Mouse (Mus musculus) T-helper 2 cell (primary cell): Measurements from ENCODE around the gene Gm16181.

Experiments used
- in situ Hi-C: fragments of 300-600 bp; cut with MboI, MseI; formaldehyde crosslinking; loops from one replicate; pipeline ENCODE4 v1.15.1; 2025; ENCODE audit warnings: high pct_unique_total_duplicates

The Gm16181 gene

DNA sequence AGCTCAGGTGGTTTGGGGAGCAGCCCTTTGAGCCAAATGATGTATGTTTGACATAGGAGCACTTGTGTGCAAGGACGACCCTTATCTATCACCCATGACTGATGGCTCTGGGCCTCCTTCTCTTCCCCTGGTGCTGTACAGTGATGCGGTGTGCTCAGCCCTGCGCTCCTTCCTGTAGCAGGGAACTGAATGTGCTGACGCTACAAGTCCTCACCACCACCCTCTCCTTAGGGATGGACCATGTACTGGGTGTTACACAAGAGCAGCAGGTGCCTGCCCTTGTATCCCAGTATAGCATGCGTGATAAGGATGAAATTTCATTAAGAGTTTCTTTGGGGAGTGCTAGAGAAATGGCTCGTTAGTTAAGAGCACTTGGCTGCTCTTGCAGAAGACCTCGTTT lies 26.5 kb downstream of the Gm16181 start:
- in situ Hi-C loops: no loop called here

- in situ Hi-C loops: no loop called here
These were observed 28.4 kb downstream of the Gm16181 start for GRCm38 (mm10) chr17:35248986-35249385.

GRCm38 (mm10) chr17:35249451-35250197 lies 29.0 kb downstream of the Gm16181 start:
- in situ Hi-C loops: no loop called here

DNA sequence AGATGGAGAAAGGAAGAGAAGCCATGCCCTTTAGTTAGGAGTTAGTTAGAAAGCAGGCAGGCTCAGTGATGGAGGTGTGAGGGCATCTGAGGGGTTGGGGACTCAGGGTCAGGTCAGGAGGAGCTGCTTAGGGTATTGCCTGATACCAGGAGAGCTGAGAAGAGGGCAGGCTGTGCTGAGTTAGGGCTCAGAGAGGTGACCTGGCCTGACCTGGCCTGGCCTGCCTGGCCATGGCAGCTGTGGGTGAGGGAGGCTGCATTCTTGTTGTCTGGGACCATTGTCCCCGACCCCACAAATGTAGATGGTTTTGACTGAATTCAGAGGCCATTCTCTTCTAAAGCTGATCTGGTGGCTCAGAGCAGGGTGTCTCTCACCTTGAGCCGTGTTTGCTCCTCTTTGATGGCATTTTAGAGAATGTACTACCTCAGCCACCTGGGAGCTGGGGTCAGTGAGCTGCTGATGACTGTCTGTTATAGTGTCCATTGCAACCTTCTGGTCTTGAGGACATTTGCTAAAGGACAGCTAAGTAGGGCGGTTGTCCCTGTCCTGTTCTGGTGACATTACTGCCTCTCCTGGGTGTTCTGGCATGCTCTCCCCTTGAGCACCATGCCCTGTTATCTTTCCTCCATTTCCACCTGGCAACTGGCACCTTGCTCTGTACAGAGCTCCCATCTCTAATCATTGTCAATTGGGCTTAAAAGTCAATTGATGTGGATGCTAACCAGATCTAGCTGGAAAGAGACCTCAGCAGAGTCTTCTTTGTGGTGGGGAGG lies 29.9 kb downstream of the Gm16181 start:
- in situ Hi-C loops: no loop called here

DNA sequence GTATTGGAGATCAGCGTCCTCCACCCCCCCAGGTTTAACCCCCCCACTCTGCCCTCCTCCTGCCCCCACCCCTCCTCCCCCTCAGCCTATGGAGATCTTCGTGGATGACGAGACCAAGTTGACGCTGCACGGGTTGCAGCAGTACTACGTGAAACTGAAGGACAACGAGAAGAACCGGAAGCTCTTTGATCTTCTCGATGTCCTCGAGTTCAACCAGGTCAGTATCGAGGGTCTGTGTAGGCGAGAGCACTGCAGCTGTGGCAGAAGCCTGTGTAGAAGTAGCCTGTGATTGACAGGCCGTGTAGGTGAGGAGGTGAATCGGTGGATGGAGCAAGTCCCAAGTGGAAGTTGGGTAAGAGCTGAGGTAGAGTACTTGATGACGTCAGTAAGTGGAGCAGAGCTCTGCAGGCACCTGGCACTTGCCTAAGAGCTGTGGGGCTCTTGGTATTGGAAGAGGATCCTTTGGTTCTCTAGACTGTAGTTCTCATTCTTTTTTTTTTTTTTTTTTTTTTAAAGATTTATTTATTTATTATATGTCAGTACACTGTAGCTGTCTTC lies 30.6 kb downstream of the Gm16181 start:
- in situ Hi-C loops: no loop called here

GRCm38 (mm10) chr17:35251981-35252380 lies 31.3 kb downstream of the Gm16181 start:
- in situ Hi-C loops: no loop called here

DNA sequence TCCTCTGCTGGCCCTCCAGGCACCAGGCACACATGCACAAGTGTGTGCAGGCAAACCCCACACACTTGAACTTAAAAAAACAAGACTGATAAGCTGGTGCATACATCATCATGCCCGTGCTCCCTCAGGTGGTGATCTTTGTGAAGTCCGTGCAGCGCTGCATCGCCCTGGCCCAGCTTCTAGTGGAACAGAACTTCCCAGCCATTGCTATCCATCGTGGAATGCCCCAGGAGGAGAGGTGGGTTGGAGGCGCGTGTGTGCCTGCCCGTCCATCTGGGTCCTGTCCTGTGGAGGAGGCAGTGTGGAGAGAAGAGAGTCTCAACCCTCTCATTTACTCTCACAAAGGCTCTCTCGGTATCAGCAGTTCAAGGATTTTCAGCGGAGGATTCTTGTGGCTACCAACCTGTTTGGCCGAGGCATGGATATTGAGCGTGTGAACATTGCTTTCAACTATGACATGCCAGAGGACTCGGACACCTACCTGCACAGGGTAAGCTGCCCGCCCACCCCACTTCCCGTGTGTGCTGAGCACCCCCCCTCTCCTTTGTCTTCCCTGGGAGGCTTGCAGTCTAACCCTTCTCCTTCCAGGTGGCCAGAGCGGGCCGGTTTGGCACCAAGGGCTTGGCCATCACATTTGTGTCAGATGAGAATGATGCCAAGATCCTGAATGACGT lies 32.1 kb downstream of the Gm16181 start:
- in situ Hi-C loops: no loop called here

- in situ Hi-C loops: no loop called here
These were observed 32.9 kb downstream of the Gm16181 start for GRCm38 (mm10) chr17:35253293-35254093.

GRCm38 (mm10) chr17:35254241-35255098 lies 33.8 kb downstream of the Gm16181 start:
- in situ Hi-C loops: no loop called here

GRCm38 (mm10) chr17:35255301-35255700 lies 34.7 kb downstream of the Gm16181 start:
- in situ Hi-C loops: no loop called here

DNA sequence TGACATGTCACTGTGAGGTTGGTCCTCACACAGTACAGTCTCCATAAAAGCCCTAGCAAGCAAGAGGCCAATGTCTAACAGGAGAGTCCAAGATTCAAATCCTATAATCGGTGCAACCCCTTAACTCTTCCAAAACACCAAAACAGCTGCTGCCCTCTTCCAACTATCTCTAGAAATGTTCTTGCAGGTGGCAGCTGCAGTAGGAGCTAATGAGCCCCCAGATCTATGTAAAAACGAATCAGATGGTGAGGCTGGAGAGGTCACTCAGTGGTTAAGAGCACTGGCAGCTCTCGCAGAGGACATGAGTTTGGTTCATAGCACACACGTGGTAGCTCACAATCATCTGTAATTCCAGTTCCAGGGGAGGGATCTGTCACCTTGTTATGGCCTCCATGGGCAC lies 35.1 kb downstream of the Gm16181 start:
- in situ Hi-C loops: no loop called here

GRCm38 (mm10) chr17:35257378-35257777 lies 36.7 kb downstream of the Gm16181 start:
- in situ Hi-C loops: no loop called here

GRCm38 (mm10) chr17:35257824-35258491 lies 37.3 kb downstream of the Gm16181 start:
- in situ Hi-C loops: no loop called here

- in situ Hi-C loops: no loop called here
These were observed 38.2 kb downstream of the Gm16181 start for GRCm38 (mm10) chr17:35258492-35259478.

GRCm38 (mm10) chr17:35259621-35260020 lies 39.0 kb downstream of the Gm16181 start:
- in situ Hi-C loops: loop anchor here (10.0 kb wide), 1 partner anchor 65 kb away; the partner anchor contains the start of gene H2-Q1

DNA sequence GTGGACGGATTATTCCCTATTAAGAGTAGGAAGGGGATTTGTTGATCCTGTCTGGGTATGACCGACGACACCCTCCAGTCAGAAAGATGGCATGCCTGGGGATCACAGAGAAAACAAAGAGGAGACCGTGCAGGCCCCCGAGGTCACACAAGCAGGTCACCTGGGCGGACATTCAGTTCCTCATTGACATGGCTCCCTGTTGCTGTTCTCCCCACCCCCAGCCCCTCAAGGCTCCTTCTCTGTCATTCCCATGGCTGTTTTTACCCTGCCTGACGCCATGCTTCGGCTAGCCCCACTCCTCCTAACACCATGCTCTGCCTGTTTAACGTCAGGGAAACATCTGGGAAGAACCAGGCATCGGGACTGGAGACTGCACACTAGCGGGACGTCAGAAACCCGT lies 41.0 kb downstream of the Gm16181 start:
- in situ Hi-C loops: loop anchor here (10.0 kb wide), 1 partner anchor 63 kb away; the partner anchor contains the start of gene H2-Q1

DNA sequence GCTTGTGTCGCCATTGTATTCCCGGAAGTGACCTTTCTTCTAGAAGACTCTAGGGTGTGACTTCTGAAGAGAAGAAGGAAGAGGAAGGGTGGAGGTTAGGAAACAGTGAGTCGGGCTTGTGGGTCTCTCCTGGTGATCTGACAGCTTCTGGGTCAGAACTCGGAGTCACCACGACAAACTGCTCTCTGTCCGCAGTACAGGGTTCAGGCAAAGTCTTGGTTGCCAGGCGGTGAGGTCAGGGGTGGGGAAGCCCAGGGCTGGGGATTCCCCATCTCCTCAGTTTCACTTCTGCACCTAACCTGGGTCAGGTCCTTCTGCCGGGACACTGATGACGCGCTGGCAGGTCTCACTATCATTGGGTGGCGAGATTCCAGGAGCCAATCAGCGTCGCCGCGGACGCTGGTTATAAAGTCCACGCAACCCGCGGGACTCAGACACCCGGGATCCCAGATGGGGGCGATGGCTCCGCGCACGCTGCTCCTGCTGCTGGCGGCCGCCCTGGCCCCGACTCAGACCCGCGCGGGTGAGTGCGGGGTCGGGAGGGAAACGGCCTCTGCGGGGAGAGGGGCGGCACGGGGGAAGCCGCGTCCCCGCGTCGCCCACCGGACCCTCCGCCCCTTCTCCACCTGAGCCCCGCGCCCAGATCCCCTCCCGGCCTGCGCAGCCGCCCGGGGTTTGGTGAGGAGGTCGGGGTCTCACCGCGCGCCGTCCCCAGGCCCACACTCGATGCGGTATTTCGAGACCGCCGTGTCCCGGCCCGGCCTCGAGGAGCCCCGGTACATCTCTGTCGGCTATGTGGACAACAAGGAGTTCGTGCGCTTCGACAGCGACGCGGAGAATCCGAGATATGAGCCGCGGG lies 42.3 kb downstream of the Gm16181 start, which contains the start of gene H2-D1:
H2-D1 (plus strand) TSS at position 67 of the 859 bp plus-strand sequence.
- in situ Hi-C loops: loop anchor here (10.0 kb wide), 1 partner anchor 62 kb away; the partner anchor contains the start of gene H2-Q1
